Mouse (Mus musculus) lung, adult 2 months (tissue): ENCODE results near the gene 9630041A04Rik. TPM values are rescaled to one million over a fixed set of nuclear protein-coding genes. Genes with fewer than 3 reads are reported as not detected.

Experiments
- DNase-seq: peaks from one replicate; pipeline ENCODE4 v3.0.0; 2022
- H3K4me1 ChIP-seq: fragments of 200-500 bp; 2 replicates; pipeline ENCODE4 v1.6.1; 2011; ENCODE audit warnings: low read length; ENCODE audit not compliant: control insufficient read depth, insufficient read depth
- H3K4me3 ChIP-seq: fragments of 200-500 bp; replicated peaks from 2 replicates; pipeline ENCODE3; 2011; ENCODE audit warnings: low read depth, mild to moderate bottlenecking, control low read depth, low read length; ENCODE audit errors: extremely low read depth
- CTCF ChIP-seq: fragments of 200-500 bp; IDR thresholded peaks from 2 replicates; pipeline ENCODE4 v1.5.1; 2011; ENCODE audit warnings: mild to moderate bottlenecking, low read length, control low read depth; ENCODE audit not compliant: insufficient read depth
- POLR2A ChIP-seq: fragments of 200-500 bp; IDR thresholded peaks from 2 replicates; pipeline ENCODE4 v1.6.1; 2011; ENCODE audit warnings: low read depth, mild to moderate bottlenecking, control low read depth, low read length, borderline replicate concordance; ENCODE audit errors: extremely low read depth
- WGBS: fragments of 180-500 bp; shearing (Covaris S2); methylation state at CpG from one replicate; pipeline ENCODE4 v1.1.7; 2018; 5-methylcytosine and 5-hydroxymethylcytosine counted together
- polyA plus RNA-seq: library from polyadenylated mRNA; depleted of rRNA; stranded (reverse); fragments of >200 nt; gene quantifications from 2 replicates; pipeline ENCODE4 v1.2.3, GENCODE M21; 2012

9630041A04Rik gene
- polyA plus RNA-seq, 1 experiment: not detected

GRCm38 (mm10) chr9:101911176-101911866, 49.7 kb downstream of the 9630041A04Rik start:
- peak; percentile 6 for DNase-seq
- no peaks in the 10 kb centered on the region for H3K4me1 ChIP-seq
- H3K4me3 ChIP-seq: no peak overlapping the region
- 47% methylated on average over 9 of the region's 9 CpGs for WGBS
- TF ChIP-seq CTCF (no peak), POLR2A (no peak)

GRCm38 (mm10) chr9:101915082-101915481, 53.4 kb downstream of the 9630041A04Rik start:
- H3K4me3 ChIP-seq: no peak overlapping the region
- no peaks in the 10 kb centered on the region for H3K4me1 ChIP-seq
- 85% methylated on average over 2 of the region's 2 CpGs for WGBS
- DNase-seq: no peak
- TF ChIP-seq CTCF (no peak), POLR2A (no peak)

- WGBS: 83% methylated on average over 4 of the region's 4 CpGs
- no peaks in the 10 kb centered on the region for H3K4me1 ChIP-seq
- TF ChIP-seq CTCF: no peak
- TF ChIP-seq POLR2A: no peak
- H3K4me3 ChIP-seq: no peak overlapping the region
- no peak for DNase-seq
Observed at GRCm38 (mm10) chr9:101918771-101919170, 57.1 kb downstream of the 9630041A04Rik start.

- Histone ChIP-seq H3K4me1 (no peaks in the 10 kb centered on the region), H3K4me3 (no peak overlapping the region)
- TF ChIP-seq POLR2A (no peak), CTCF (no peak)
- WGBS: 79% methylated on average over 5 of the region's 5 CpGs
- DNase-seq: no peak
Observed at GRCm38 (mm10) chr9:101919324-101919723, 57.7 kb downstream of the 9630041A04Rik start.

GRCm38 (mm10) chr9:101922846-101923245, 61.2 kb downstream of the 9630041A04Rik start:
- H3K4me3 ChIP-seq: no peak overlapping the region
- TF ChIP-seq CTCF (no peak), POLR2A (no peak)
- no peak for DNase-seq
- no peaks in the 10 kb centered on the region for H3K4me1 ChIP-seq
- 59% methylated on average over 4 of the region's 4 CpGs for WGBS

GRCm38 (mm10) chr9:101924829-101925228, 63.2 kb downstream of the 9630041A04Rik start:
- Histone ChIP-seq H3K4me3 (no peak overlapping the region), H3K4me1 (no peaks in the 10 kb centered on the region)
- 49% methylated on average over 4 of the region's 4 CpGs for WGBS
- TF ChIP-seq POLR2A: no peak
- TF ChIP-seq CTCF: no peak
- no peak for DNase-seq

GRCm38 (mm10) chr9:101933946-101934573, 72.4 kb downstream of the 9630041A04Rik start:
- H3K4me3 ChIP-seq: no peak overlapping the region
- no peak for DNase-seq
- WGBS: 65% methylated on average over 8 of the region's 8 CpGs

GRCm38 (mm10) chr9:101934887-101935286, 73.2 kb downstream of the 9630041A04Rik start:
- Histone ChIP-seq H3K4me1 (no peaks in the 10 kb centered on the region), H3K4me3 (no peak overlapping the region)
- 82% methylated on average over 8 of the region's 8 CpGs for WGBS
- no peak for DNase-seq
- TF ChIP-seq CTCF (no peak), POLR2A (no peak)

More at GRCm38 (mm10) chr9:101933946-101934573, 72.4 kb downstream of the 9630041A04Rik start:
- TF ChIP-seq CTCF (no peak), POLR2A (no peak)
- no peaks in the 10 kb centered on the region for H3K4me1 ChIP-seq

GRCm38 (mm10) chr9:101938066-101938465, 76.4 kb downstream of the 9630041A04Rik start:
- WGBS: 77% methylated on average over 4 of the region's 4 CpGs
- TF ChIP-seq POLR2A: no peak

GRCm38 (mm10) chr9:101939006-101939405, 77.4 kb downstream of the 9630041A04Rik start:
- H3K4me3 ChIP-seq: no peak overlapping the region
- WGBS: 70% methylated on average over 5 of the region's 5 CpGs
- DNase-seq: no peak

More at GRCm38 (mm10) chr9:101938066-101938465, 76.4 kb downstream of the 9630041A04Rik start:
- Histone ChIP-seq H3K4me3 (no peak overlapping the region), H3K4me1 (no peaks in the 10 kb centered on the region)
- no peak for DNase-seq

More at GRCm38 (mm10) chr9:101939006-101939405, 77.4 kb downstream of the 9630041A04Rik start:
- no peaks in the 10 kb centered on the region for H3K4me1 ChIP-seq
- TF ChIP-seq CTCF (no peak), POLR2A (no peak)
